Mouse (Mus musculus) cerebellum, postnatal 4 days (tissue): ENCODE measurements at regions not wholly inside any gene's neighbourhood (a gene's known extent, or its start where the extent isn't known, plus 50 kb on each side); places are given as distances from the start of the nearest gene placed in this dataset.

Experiments
- DNase-seq, 2 experiments: peaks; one replicate each; pipeline ENCODE4 v3.0.0; 2022; ENCODE audit warnings: low spot score in 2 of 2, mixed read lengths in 1 of 2

- no peak for DNase-seq
Measured at GRCm38 (mm10) chr8:109151711-109152110, 342.1 kb upstream of the Pmfbp1 start.

DNA sequence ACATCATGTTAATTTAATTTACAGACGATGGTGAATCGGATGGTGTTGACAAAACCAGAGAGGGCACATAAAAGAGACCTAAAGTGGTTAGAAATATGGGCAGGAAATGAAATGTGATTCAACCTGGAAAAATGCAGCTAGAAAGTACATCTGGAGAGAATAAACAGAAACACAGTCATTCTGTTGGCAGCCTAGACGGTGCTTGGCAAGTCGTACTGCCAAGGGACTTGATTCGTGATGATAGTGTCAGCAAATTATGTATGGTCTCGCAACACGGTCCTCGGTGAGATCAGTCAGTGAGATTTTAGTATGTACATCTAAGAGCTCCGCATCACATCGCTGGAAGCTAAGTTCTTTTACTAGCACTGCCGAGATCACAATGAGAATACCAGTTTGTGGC lies 338.3 kb upstream of the Pmfbp1 start:
- DNase-seq = no peak

GRCm38 (mm10) chr8:109156016-109156415 lies 337.8 kb upstream of the Pmfbp1 start:
- DNase-seq = no peak

DNA sequence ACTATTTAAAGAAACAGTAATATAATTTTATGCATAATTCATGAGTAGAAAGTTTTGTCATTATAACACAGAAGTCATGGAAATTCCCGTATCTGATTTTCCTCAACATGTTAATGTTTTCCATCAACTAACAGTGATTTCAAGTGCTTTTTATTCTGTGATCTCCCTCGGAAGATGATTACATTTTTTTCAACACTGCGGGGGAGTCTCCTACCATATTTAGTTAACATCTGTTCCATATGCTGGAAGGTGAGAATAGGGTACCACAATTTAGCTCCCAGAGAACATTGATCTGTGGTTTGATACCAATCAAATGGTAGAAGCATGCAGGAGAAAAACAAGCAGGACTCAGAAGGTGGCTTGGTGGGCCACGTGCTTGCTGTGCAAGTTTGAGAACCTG lies 321.1 kb upstream of the Pmfbp1 start:
- DNase-seq = no peak

DNA sequence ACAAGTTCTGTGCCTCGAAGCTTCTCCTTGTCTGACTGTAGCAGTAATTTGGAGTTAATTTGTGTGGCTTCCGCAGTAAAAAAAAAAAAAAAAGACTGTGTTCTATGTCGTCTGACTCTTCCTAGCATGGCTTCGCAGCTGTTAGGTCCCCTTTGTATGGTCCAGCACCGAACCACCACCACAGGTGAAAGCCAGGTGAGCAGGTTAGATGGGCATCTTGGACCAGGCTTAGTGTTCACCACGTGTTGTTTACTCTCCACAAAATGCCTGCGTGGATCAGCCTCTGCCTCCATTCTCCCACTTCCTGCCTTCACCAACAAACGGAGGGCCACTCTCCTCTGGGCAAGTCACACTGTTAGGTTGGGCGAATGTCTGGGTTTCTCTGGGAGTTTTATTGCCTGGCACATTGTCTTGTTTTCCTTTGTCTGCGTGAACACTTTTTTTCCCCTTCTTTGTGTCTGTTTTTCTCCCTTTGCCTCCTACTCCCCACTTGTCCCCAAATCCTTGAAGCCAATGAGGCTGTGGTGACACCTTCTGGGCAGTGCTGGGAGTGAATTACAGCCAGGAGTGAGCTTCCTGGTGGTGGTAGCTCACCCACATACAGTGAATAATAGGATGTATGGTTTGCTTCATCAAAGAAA lies 308.1 kb upstream of the Pmfbp1 start:
- peak; percentile 38 to 66 for DNase-seq

GRCm38 (mm10) chr8:109187617-109188016 lies 306.2 kb upstream of the Pmfbp1 start:
- DNase-seq = no peak

- DNase-seq = no peak
Measured at GRCm38 (mm10) chr8:109214247-109214646, 279.6 kb upstream of the Pmfbp1 start.

- DNase-seq = no peak
Measured at GRCm38 (mm10) chr8:109216318-109216717, 277.5 kb upstream of the Pmfbp1 start.

GRCm38 (mm10) chr8:109217326-109217725 lies 276.5 kb upstream of the Pmfbp1 start:
- DNase-seq = no peak

DNA sequence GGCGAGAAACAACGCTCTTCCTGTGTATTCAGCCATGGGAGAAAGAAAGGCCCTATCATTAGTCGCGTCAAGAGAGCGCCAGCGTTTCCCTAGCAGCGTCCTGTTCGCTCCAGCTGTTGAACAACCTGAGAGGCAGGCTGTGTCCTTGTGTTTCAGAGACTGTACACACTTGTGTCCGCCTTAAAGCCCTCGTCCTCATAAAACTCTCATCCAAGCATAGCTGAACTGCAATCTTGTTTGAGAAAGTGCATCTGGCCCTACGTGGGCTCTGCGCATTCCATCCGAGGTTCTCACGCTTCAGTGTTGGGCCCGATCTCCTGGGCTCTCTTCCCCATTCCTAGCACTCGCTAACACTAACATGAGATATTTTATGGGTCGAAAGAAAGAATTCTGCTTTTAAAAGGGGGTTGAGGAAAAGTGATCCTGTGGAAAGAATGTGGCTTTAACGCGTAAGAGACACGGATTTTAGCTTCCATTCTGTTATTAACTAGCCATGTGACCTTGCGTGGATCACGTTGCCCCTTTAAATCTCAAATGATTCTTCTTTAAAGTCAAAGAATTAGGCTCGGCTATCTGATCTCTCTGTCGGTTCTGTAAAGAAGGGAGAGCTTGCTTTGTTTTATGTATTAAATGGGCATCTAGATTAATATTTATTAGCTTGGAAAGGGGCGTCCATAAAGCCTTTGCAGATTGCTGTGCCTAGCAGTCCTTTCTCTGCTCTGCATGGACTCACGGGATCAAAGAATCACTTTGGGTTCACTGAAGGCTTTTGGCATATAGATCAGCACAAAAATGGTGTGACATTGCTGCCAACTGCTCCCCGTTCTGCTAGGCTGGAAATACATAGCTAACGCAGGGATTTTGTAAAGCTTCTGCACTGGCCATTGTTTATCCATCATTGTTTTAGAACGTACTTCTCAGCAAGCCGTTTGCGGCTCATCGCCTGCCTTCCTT lies 261.3 kb upstream of the Pmfbp1 start:
- DNase-seq = no peak

DNA sequence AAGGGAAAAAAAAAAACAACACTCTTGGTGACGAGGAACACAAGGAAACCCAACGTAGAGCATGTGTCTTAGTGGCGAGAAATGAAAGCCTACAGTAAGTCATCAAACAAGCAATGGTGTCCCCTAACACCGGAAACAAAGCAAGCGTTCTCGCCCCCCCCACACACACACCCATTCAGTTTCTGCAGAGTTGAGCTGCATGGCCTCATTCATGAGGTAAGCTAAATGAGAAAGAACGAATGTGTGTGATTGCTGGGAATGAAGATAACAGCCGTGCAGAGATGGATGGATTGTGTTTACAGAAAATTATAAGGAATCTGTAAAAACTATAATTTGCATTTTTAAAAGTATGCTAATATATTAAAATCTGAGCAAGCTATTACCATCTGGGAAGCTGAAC lies 248.3 kb upstream of the Pmfbp1 start:
- no peak for DNase-seq

GRCm38 (mm10) chr8:109247875-109248274 lies 246.0 kb upstream of the Pmfbp1 start:
- DNase-seq = no peak

DNA sequence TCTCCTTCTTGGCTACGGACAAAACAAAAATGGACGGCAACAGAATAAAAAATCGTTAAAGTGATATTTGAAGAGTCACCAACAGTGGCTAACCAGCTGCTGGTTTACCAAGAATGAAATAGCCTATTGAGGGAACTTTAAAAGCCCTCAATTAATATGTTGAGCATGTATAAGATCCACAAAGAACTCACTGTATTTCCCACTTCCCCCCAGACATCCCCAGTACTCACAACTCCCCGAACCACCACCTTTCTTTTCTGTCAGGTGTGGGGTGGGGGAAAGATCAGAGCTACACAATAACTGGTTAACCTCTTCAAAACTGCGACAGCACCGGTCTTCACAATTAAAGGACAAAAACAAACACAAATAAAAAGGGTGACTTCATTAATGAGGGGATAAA lies 245.5 kb upstream of the Pmfbp1 start:
- DNase-seq = no peak

DNA sequence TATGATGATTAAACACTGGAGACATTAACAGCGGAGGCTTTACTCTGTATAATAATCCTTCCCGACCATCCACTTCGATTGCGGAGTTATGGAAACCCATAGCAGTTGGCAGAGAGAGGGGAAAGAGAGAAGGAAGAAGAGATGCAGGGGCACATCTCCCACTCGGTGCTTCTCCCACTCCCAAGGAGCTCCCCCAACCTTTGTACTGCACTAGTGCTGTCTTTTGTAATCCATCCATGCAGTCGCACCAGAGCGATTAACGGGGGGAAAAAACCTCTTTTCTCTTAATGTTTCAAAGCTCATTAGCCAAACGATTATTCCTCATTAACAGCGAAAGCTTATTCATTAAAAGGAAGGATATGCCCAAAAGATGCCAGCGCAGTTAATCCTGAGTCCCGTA lies 244.6 kb upstream of the Pmfbp1 start:
- no peak for DNase-seq

GRCm38 (mm10) chr8:109249691-109250090 lies 244.1 kb upstream of the Pmfbp1 start:
- DNase-seq = no peak

DNA sequence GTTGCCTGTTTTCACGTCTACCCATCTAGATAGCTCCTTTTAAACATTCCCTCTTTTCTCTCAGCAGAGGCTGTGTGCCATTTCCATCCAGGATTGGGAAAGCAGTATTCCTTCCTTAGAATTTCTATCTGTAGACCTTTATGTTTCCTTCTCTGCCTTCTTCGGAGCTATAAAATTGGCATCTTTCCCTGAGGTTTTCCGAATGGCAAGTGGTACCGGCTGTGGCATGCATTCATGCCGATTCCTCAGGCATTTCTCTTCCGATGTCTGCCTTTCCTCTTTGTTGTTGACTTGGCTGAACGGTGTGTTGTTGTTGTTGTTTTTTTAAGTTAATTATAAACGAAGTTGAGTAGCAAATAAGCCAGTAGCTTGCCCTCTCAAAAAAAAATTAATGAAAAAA lies 243.3 kb upstream of the Pmfbp1 start:
- DNase-seq = no peak

GRCm38 (mm10) chr8:109251360-109251798 lies 242.4 kb upstream of the Pmfbp1 start:
- DNase-seq = peak; percentile 31 to 70

DNA sequence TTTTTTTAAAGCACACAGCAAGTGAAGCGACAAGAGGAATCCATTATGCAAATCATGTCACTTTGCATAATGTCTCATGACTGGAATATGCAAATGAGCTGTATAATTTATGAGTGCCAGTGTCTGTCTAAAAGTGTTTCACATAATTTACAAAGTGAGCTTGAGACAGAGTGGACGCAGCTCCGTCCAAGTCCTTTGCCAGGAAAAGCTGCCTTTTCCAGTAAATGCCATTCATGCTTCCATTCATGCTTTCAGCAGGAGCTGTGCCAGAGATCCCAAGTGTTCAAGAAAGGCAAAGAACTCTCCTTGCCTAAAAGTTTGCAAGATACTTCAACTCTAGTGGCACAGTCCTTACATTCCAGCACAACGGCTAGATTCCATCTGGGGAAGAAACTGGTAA lies 241.4 kb upstream of the Pmfbp1 start:
- DNase-seq = no peak

GRCm38 (mm10) chr8:109279129-109279528 lies 214.7 kb upstream of the Pmfbp1 start:
- DNase-seq = peak in 1 of 2 experiments; percentile 35

DNA sequence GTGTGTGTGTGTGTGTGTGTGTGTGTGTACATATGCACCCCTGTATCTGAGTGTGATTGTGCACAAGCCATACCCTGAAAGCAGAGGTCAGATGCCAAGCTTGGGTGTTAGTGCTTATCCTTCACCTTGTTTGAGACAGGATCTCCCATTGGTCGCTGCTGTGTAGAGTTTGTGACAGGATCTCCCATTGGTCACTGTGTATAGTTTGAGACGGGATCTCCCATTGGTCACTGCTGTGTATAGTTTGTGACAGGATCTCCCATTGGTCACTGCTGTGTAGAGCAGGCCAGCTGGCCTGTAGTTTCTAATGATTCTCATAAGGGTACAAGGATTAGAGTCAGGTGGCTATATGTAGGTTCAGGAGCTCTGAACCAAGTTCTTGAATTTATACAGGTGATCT lies 213.3 kb upstream of the Pmfbp1 start:
- no peak for DNase-seq

DNA sequence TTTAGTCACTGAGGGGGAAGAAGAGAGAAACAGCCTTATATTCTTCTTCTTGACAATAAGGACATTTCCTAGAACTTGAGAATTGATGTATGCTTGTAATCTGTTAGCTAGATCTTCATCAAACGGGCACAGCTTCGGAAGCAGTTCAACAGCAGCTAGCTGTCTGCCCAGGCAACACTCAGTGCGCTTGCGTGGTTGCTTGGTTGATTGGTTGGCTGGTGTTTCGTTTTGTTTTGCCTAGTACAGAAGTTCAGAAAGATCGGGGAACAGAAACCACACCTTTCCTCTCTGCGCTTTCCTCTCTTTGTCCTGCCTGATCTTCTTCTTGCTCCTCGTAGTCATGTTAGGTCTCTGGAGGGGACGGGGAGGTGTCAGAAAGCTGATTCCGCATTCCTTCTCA lies 212.2 kb upstream of the Pmfbp1 start:
- no peak for DNase-seq

DNA sequence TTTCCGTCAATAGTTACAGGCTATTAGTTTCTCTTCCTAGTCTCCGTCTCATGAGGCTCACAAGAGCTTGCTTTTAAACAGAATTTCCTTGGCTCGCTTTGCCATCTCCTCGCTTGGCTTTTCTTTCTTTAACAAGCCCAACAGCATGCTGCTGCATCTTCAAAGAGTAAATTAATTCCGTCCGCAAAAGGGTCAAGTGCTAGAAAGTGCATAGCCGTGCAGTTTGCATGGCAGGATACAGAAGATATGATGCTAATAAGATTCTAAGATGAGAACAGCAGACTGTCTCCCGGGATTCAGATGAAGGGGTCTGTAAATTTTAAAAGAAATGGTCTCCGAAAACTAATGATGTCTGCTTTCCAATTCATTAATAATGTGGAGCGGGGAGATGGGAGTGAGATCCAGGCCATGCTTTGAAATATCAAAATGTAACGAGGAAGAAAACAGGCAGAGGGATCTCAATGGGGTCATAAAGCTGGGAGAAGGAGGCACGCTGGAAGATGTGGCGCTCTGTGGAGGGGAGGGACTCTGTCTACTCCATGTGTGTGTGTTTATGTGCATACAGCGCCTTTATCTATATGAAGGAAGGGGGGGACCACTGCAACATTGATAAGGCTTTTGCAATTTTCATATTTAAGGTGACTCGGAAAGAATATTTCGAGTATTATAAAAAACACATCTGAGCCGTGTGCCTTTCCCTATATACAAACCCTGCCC lies 183.0 kb upstream of the Pmfbp1 start:
- no peak for DNase-seq
